Mouse (Mus musculus) naive thymus-derived CD4-positive, alpha-beta T cell, adult 2 months (primary cell): ENCODE measurements at regions not wholly inside any gene's neighbourhood (a gene's known extent, or its start where the extent isn't known, plus 50 kb on each side); places are given as distances from the start of the nearest gene placed in this dataset.

Experiments
- DNase-seq: peaks from one replicate; pipeline ENCODE4 v3.0.0-alpha.2; 2011; ENCODE audit warnings: low read depth

DNA sequence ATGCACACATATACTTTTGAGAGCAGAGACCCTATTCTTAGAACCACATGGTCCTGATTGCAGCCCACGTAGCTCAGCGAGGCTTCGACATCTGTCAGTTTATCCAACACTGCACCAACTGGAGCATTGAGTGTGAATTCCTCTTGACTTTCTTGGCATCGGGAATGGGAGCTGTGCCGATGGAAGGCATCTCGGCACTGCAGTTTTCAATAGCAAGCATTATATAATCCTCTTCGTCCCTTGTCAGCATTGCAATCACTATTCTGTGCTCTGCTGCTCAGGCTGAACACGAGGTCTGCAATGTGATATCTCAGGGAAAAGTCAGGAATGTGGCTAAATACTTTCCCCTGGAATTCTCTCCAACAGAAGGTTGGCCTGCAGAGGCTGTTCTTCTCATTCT, 224.6 kb downstream of the Lnpk start:
- no peak for DNase-seq

DNA sequence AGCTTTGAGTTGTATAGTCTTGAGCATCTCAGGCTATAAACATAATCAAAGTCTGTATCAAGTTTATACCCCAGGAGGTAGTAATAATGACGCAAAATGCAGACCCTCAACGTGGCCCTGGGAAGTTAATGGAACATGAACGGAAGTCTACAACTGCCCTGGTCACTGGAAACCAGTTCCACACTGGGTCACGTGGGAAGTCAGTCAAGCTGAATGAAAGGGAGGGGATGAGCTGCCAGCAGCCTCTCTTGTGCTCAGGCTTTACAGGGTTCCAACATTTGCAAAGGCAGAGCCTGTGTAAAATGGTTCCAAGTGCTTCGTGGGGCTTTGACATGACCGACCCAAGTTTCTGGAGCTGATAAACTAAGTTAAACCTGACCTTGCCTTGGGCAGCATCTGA, 229.4 kb downstream of the Lnpk start:
- no peak for DNase-seq

DNA sequence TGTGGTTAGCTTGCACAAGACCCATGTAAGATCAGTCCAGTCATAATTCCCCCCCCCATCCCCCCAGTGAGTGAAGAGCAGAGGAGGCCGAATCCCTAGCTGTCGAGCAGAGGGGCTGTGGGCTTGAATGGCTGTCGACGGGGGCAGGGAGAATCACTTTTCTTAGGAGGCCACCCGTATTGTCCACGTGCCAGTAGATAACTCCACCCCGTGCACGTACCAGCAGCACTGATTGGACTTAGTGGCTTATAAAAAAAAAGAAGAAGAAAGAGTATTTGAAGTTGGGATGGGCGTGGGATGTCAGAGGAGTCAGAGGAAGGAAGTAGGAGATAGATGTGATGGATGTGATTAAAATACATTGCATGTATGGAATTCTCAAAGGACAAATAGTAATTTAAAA, 272.9 kb downstream of the Lnpk start:
- DNase-seq, result no peak

DNA sequence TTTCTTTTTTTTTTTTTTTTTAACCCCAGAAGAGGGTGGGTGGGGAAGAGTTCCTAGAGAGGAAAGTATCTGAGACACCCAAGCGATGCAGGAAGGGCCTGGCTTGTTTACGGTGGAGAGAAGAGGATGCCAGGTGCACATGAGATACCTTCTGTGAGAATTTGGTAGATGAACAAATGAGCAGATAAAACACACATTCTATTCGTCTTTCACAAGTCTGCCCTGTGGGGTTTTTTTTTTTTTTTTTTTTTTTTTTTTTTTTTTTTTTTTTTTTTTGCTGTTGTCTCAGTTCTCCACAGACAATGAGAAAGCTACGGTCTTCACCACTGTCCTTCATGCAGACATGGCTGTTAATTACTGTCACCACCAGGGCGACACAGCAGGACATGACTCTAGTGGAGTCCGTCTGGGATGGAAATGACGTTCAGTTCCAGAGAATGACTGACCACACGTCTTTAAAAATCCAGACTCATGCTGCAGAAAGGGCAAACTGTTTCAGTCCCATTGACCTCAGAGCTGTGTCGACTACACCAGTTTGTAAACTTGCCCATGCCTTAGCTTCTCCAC, 278.3 kb downstream of the Lnpk start:
- no peak for DNase-seq

DNA sequence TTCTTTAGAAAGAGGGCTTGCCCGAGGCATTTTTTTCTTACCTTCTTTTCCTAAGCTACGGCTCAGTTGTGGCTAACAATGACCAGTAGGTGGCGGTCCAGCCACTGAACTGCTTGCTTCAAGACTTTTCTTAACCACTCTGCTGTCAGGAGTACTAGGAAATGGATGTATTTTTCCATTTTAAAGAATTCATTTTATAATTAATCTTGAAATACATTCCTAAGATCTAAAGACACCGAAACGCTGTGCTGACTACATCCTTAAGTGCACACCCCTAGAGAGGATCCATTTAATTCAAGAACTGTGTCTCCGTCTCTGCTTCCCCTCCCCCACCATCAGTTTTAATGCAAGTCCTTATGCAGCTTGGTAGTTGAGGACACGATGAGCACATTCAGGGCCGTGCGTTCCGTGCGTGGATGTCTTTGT, 278.9 kb downstream of the Lnpk start:
- DNase-seq, result peak; percentile 17

DNA sequence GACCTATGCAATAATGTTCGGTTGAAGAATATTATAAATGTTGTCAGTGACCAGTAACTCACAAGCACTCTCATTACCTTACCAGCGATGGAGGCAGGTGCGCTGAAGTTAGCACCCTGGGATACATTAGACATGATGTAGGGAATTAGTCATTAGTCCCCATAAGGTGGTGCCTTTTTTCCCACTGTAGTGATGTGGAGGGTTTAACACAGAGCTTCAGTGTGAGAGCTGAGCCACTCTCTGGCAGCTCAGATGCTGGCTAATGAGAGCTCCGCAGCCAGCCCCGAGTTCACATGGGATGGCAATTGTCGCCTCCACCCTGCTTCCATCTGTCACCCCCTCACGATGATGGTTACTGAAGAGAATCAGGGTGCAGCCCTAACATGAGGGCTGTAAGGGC, 286.6 kb downstream of the Lnpk start:
- DNase-seq, result no peak

DNA sequence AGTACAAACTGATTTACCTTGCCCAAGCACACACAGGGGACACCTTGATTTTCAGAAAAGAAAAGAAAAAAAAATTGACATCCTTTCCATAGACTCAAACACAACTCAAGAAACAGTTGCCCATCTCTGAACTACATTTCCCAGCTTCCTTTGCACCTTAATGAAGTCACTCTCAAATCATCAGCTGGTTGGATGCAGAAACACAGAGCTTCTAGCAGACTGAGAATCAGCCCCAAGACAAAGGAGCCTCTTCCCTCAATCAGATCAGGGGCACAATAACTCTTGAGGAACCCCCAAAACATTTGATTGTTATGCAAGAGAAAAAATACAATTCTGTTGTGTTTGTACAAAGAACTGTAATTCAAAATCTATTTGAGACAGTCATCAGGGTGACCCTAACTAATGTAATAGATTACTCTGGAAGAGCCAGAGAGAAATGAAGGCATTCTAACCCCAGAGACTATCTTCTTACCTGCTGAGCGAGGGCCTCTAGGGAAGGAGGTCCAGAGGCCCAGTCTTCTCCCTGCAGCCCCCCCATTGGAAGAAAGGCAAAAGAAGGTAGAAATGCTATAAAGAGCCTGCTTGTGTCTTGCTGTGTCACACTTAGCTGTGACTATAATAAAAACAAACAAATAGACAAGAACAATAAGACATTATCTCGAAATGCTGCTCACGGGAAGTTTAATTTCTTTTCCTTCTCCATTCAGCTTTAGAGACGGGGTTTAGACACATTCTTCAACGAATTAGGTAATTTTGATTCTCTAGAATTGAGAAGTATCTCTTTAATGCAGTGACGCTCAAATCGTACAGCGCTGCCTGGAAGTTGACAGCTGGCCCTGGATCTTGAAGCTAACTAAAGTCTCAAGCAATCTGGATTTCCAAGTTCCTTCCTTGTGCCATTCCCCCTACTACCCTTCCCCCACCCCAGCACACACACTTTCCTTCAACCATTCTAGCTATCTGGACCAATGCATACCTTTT, 287.5 kb downstream of the Lnpk start:
- DNase-seq, result no peak

DNA sequence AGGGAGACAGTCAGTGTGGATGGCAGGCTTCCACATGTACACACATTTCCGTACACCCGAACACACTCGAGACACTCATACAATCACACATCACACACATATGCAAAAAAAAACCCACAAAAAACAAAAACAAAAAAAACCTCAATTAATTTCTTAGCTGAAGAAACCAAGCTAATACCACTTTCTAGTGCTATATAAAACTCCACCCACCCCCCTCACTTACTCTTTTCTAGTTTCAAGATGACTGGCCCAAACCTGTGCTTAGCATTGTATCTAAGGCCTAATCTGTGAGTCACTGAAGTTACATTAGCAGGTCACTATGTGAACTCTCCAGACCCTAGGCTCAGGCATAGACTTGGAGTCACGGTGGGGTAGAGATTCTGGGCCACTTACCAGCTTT, 293.6 kb downstream of the Lnpk start:
- no peak for DNase-seq

DNA sequence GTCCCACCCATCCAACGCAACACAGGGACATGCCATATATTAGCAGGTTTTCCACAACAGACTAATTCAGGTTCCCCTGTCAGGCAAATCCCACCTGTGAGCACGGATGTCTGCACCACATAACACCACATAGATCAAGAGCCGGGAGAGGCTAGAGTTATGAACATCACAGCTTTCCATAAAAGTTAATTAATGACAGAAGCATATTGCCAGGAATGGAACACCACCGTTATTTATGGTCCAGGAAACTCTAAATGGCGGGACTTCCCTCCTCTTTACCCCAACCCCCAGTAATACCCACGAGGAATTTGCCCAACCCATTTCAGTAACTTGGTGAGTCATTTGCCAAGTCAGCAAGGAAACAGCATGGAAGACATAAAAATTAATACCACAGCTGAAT, 314.3 kb downstream of the Lnpk start:
- DNase-seq, result no peak

DNA sequence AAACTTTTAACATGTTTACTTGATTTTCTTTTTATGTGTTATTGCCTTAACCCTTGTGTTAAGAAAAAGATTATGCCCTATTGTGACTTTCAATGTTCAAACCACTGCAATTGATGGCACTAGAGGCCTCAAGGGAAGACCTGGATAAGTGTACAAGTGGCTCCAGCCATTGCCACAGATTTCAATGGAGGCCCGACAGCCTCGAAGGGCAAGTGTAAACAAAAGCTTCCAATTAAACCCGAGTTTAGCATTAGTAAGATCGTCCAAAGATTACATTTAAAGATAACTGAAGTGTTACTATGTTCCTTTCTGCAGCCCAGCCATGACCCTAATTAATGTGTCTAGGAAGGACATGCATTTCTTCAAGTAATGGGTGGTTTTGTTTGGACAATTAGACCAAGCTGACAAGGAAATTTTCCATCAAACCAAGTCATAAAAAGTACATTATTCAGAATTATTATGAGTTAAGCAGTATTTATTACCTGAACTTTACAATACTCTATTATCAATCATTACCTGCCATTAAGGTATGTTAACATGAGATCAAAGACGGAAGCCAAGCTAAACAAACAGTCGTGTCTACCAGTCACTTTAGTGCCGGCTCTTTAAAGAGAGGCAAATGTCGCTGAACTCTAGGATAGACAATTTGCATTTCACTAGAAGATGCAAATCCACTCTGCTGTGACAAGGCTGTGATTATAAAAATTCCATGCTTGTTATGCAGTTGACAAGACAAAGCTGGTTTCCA, 322.0 kb downstream of the Lnpk start:
- DNase-seq, result no peak

DNA sequence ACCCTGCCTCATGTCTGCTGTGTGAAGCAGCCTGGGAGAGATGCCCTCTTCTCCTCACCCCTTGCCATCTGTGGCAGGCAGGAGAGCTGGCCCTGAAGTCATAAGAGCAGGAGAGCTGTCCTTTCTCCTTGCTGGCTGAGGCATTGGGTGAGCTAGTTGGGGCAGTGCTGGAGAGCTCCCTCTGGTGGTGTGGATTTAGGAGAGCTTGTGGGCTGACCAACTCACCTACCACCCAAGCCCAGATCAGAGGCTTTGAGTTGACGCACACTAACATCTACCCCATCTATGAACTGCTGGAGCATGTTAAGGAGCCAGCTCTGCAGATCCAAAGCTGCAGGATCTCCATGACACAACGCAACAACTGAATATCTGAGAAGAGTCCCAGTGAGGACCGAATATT, 331.7 kb downstream of the Lnpk start:
- no peak for DNase-seq

DNA sequence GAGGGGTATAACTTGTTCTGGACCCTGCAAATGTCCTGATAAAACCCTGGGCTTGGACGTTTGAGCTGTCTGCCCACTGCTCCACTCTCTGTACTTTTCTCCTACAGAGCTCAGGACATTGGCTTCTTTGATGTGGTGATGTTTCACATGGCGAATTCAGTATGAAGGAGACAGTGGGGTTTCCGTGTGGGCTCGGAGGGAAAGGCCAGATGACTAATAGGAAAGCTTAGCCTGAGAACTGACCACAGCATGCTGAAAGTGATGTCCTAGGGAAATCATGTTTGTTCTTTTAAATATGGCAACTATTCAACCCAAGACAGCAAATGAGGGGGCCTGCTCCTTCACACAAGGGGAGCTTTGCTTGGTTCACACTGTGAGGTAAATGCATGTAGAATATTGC, 332.6 kb downstream of the Lnpk start:
- DNase-seq, result no peak

DNA sequence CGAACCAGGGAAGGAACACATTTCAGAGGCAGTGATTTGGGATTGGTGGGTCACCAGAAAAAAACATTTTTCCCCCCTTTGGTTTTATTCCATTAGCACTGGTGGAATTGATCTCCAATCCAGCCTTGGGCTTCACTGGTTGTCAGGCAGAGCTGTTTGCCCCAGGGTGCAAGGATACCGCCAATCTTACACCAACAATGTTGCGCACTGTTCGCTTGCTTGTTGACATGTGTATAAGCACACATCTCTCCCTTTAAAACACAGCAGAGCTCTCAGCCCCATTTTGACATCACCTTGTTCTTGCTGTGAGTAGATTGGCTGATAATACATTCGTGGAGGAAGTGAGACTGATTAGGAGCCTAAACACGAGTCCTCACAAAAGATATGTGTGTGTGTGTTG, 333.1 kb upstream of the Atp5g3 start:
- no peak for DNase-seq

DNA sequence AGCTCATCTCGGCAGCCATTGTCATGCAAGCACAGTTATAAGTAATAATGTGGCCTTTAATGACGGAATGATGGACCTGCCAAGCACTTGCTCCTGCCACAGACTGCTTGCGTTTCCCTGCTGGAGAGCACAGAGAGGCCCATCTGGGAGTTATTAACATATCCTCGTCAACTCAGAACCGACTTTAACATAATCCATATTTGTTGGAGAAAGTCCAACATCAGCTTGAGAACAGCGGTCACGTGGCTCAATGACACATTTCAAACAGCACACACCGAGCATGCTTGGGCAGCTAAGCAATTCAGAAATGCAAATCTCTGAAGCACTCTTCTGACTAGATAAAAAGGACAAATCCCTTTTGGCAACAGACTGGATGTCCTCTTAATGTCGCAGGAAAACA, 332.7 kb upstream of the Atp5g3 start:
- DNase-seq, result no peak

DNA sequence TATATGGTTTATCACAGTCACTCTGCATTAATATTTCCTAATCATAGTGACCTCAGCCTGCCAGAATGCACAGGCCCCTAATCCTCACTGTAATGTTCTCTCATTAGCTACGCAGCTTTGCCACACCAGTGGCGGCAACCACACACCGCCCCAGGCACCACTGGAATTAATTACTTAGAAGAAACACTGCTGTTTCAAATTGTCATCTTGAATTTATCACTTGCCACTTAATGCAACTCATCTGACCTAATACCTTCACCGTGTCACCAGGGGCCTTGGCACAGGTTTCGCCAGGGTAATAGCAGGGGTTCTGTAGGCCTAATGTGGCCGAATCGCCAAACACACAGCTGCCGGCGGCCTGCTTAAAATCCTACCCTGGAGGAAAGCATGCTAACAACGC, 328.5 kb upstream of the Atp5g3 start:
- no peak for DNase-seq

DNA sequence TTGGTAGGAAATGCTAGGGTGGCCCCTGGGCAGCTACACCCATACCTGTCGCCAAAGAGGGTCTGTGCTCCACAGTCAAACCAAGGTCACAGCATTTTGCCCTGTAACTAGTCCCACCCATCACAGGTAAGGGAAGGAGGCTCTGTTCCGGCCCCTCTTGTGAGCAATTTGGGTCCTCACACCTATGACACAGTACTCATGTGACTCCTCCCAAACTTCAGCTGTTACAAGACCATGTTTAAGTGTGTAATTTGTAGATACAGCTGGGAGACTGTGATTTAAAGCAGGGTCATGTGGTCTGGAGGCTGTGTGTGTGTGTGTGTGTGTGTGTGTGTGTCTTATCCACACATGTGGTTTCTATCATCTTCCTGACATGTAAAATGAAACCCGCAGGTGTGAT, 306.3 kb upstream of the Atp5g3 start:
- no peak for DNase-seq

DNA sequence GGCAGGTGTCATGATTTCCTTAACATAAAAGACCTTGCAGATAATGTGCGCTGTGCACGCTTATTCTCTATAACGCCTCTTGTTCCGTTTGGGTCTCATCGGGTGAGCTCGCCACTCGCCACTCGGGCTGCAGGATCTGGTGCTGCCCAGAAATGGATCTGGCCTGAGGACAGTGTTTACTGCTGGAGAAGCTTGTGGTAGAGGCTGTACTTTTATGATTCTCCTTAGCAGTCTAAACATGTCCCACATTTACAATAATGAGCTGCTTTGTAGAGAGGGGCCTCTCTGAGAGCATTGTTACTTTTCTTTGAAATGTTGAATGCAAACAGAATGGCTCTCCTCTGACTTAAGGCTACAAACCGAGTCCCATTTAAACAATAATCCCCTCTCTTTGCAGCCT, 299.1 kb upstream of the Atp5g3 start:
- no peak for DNase-seq

DNA sequence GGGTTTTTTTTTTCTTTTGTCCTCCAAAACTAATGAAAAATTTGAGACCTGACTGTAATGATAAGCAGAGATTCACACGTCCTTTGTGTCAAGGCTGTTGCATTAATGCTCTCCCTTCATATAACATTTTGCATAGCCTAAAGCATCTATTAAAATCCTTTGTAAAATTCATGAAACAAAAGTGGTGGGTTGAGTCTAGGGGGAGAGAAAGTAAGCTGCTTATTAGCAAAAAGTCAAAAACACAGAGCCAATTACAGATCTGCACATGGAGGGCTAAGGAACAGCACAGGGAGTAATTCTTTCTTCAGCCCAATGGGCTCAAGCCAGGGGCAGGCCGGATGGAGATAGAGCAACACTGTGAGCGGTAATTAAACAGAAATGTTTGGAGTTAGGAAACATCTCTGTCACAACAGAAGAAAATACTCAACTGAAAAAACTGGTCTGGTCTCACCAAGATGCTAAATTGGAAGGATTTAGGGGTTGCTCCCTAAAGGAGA, 298.3 kb upstream of the Atp5g3 start:
- no peak for DNase-seq

DNA sequence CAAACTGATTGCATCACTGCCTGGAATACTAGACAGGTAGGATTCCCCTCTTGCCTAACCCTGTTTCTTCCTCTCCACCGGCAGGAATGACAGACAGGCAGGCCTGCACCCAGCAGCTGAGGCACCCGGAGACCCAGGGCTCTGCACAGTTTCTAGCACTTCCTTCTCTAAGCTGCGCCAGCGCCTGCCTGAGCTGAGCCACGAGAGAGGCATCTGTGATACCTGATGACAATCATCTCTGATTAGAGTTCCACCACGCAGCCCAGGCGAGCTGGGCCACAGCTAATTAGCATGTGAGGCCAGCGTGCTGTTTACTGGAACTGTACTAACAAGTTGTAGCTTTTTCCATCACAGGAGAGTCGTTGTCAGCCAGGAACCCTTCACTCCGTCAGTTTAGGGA, 296.3 kb upstream of the Atp5g3 start:
- DNase-seq, result no peak

DNA sequence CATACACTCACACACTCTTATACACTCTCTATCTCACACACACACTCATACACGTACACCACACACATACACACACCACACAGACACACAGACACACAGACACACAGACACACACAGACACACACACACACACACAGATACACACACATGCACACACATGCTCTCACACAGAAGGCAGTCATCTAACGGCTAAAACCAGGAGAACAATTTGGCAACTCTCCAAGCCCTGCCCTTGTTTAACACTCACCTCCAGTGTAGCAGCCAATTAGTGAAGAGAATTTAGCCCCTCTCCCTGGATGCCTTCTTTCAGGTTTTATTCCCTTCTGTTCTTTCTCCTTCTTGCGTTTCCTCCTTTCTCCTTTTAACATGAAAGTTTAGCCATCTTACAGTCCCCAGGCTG, 291.6 kb upstream of the Atp5g3 start:
- no peak for DNase-seq

DNA sequence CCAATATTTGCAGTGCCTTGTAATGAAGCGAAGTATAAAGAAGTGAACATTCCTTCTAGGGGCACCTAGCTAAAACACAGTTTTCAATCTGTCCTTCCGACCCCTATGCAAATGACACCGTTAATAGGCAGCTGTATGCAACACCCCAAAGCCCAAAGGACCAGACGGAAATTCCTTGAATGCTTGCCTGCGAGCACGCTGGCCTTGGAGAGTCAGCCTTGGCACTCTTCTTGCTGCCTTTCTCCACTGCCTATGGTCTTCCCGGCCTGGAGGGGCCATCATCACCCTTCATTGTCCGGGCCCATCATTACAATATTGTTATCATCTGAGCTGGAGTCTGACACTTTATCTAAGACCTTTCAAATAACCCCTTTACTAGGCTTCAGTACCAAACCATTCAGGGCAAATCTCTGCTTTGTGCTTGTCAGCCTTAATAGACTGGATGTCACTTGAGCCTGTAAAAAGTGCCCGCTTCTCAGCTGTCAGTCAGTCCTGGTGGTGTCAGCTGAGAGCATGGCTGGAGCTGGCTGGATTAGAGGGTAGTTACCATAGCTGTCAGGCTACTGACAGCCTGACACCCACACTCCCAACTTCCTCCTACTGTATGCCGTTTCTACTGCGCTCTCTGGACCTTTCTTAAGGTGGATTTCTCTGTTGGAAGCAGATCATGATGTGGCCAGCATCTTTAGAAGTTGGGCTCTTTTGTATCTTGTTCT, 290.6 kb upstream of the Atp5g3 start:
- no peak for DNase-seq

DNA sequence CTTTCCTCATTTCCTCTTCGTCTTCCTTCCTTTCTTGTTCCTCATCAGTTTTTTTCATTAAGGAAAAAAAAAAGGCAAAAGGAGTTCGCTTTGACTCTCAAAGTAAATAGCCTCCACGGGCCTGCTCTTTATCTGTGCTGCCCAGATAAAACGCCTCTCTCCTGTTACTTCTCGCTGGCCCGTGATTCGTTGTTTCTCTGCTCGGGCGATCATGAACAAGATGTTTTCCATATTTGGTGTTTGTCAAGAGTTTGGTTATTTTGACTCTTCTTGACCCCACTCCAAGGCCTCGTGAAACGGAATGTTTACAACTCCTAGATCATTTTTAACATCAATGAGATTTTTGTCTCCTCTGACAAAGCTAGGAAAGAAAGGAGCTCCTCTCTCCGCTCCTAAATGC, 288.4 kb upstream of the Atp5g3 start:
- DNase-seq, result no peak
